Mouse (Mus musculus) embryonic facial prominence, embryonic 15.5 days (tissue): ENCODE measurements around the gene Fam20a. TPM values are rescaled to one million over a fixed set of nuclear protein-coding genes. Genes with fewer than 3 reads are reported as not detected.

Experiments used
- ATAC-seq: fragments of 200-750 bp; cut with Nextera tagmentation; 2 replicates; pipeline ENCODE4 v1.8.0; 2017; ENCODE audit warnings: low read depth, moderate TSS enrichment; ENCODE audit not compliant: insufficient number of reproducible peaks, low FRiP score, low TSS enrichment
- H3K27ac ChIP-seq: fragments of 300-500 bp; sonication (generic); replicated peaks from 2 replicates; pipeline ENCODE4 v1.5.1; 2015; ENCODE audit warnings: mild to moderate bottlenecking, inconsistent platforms
- H3K27me3 ChIP-seq: fragments of 300-500 bp; sonication (generic); 2 replicates; pipeline ENCODE4 v1.6.1; 2015; ENCODE audit warnings: inconsistent platforms
- H3K36me3 ChIP-seq: fragments of 300-500 bp; sonication (generic); 2 replicates; pipeline ENCODE4 v1.6.1; 2015; ENCODE audit warnings: mild to moderate bottlenecking, inconsistent platforms
- H3K4me1 ChIP-seq: fragments of 300-500 bp; sonication (generic); 2 replicates; pipeline ENCODE4 v1.6.1; 2015; ENCODE audit warnings: inconsistent platforms
- H3K4me2 ChIP-seq: fragments of 300-500 bp; sonication (generic); replicated peaks from 2 replicates; pipeline ENCODE4 v1.6.1; 2015; ENCODE audit warnings: mild to moderate bottlenecking, inconsistent platforms
- H3K4me3 ChIP-seq: fragments of 300-500 bp; sonication (generic); replicated peaks from 2 replicates; pipeline ENCODE4 v1.5.1; 2015; ENCODE audit warnings: mild to moderate bottlenecking, inconsistent platforms
- H3K9ac ChIP-seq: fragments of 300-500 bp; sonication (generic); 2 replicates; pipeline ENCODE4 v1.6.1; 2015; ENCODE audit warnings: inconsistent platforms
- H3K9me3 ChIP-seq: fragments of 300-500 bp; sonication (generic); replicated peaks from 2 replicates; pipeline ENCODE4 v1.6.1; 2016; ENCODE audit warnings: inconsistent platforms
- WGBS: fragments of 180-500 bp; shearing (Covaris S2); methylation state at CpG from one replicate; pipeline ENCODE4 v1.1.7; 2015; 5-methylcytosine and 5-hydroxymethylcytosine counted together
- polyA plus RNA-seq: library from polyadenylated mRNA; unstranded; fragments of >200 nt; fragmentation: Nextera tagmentation; extraction: Ambion mirVana; gene quantifications from 2 replicates; pipeline ENCODE4 v1.2.1, GENCODE M21; 2015

The Fam20a gene
- polyA plus RNA-seq, 1 experiment from 2014 or later = 7.6 TPM

- no peak overlapping the region for H3K27ac ChIP-seq
- no peak overlapping the region for H3K4me2 ChIP-seq
- no peak overlapping the region for H3K9ac ChIP-seq
- ATAC-seq = no peak
- no peak overlapping the region for H3K4me3 ChIP-seq
- 78% methylated on average over 7 of the region's 7 CpGs for WGBS
- H3K4me1 ChIP-seq = peaks cover 7% of the 10 kb centered on the region
- H3K27me3 ChIP-seq = no peaks in the 10 kb centered on the region
- H3K36me3 ChIP-seq = no peaks in the 10 kb centered on the region
- no peaks in the 10 kb centered on the region for H3K9me3 ChIP-seq
These were observed 98.8 kb downstream of the Fam20a start for GRCm38 (mm10) chr11:109623238-109623637.

DNA sequence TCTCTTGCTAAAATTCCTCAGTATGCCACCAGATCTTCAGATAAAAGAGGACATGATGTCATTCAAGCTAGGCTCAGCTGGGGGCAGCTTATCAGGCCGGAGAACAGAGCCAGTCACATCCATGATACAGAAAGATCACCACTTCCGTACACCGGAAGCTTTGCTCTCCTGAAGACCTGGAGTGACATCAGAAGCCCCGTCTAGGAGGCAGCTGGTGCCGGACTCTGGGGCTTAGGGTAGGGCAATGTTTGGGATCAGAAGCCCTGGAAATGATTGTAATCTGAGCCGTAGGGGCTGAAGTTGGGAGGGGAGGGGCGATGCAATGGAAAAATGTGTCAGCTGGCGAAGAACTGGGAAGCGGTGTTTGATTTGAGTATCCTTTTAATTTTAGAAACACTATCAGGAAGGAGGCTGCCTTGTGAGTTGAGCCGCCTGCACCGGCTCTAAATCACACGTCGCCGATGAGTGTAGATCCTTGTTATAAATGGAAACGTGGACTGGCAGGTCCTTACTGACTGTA is 99.5 kb downstream of the Fam20a start:
- Histone ChIP-seq H3K4me3 (no peak overlapping the region), H3K4me1 (peaks cover 7% of the 10 kb centered on the region), H3K4me2 (peak overlapping the region; percentile 40), H3K9ac (no peak overlapping the region), H3K9me3 (no peaks in the 10 kb centered on the region), H3K36me3 (no peaks in the 10 kb centered on the region), H3K27me3 (no peaks in the 10 kb centered on the region), H3K27ac (no peak overlapping the region; the same call in 1 of the 2 replicates)
- peak; percentile 57; the same call in 1 of the 2 replicates for ATAC-seq
- 18% methylated on average over 15 of the region's 15 CpGs for WGBS

DNA sequence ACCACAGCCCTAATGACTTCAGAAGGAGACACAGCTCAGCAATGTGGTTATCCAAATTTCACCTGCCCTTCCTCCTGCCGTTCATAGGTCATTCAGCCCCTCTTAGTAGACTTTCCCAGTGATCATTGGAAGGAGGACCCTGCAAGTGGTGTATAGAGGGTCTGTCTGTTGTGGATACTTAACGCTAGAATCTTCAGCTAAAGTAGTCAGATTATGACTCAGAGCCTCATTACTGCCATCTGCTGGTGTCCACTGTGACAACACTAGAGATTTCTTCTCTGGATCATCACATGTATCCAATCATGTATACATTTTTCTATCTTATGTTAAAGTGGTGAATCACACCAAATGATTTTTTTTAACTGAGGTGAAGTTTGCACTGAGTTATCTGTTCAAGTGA is 100.9 kb downstream of the Fam20a start:
- no peak overlapping the region for H3K27ac ChIP-seq
- no peak overlapping the region for H3K4me2 ChIP-seq
- H3K9ac ChIP-seq = no peak overlapping the region
- H3K27me3 ChIP-seq = no peaks in the 10 kb centered on the region
- ATAC-seq = no peak
- H3K4me3 ChIP-seq = no peak overlapping the region
- no peaks in the 10 kb centered on the region for H3K36me3 ChIP-seq
- peaks cover 12% of the 10 kb centered on the region for H3K4me1 ChIP-seq
- no peaks in the 10 kb centered on the region for H3K9me3 ChIP-seq
- 12% methylated on average over 2 of the region's 2 CpGs for WGBS

GRCm38 (mm10) chr11:109620356-109620755 is 101.7 kb downstream of the Fam20a start:
- no peaks in the 10 kb centered on the region for H3K9me3 ChIP-seq
- no peak overlapping the region for H3K27ac ChIP-seq
- H3K27me3 ChIP-seq = no peaks in the 10 kb centered on the region
- whole genome bisulfite sequencing = 66% methylated on average over 6 of the region's 6 CpGs
- H3K9ac ChIP-seq = no peak overlapping the region
- no peak overlapping the region for H3K4me2 ChIP-seq
- H3K4me1 ChIP-seq = peaks cover 12% of the 10 kb centered on the region
- ATAC-seq = no peak
- H3K4me3 ChIP-seq = no peak overlapping the region
- no peaks in the 10 kb centered on the region for H3K36me3 ChIP-seq

Other genes with a start within 250 kb of the Fam20a start
- gene Arsg, start 248.9 kb downstream of the Fam20a start, polyA plus RNA-seq = 4.3 and 4.6 TPM in 2 replicates
- 7.4 and 7.5 TPM in 2 replicates for gene Slc16a6, start 248.7 kb downstream of the Fam20a start, polyA plus RNA-seq
- gene Wipi1, start 110.3 kb downstream of the Fam20a start, polyA plus RNA-seq = 62.5 and 64.5 TPM in 2 replicates
- 330 and 347 TPM in 2 replicates for gene Prkar1a, start 72.9 kb downstream of the Fam20a start, polyA plus RNA-seq
- gene 1700012B07Rik, start 105.8 kb upstream of the Fam20a start, polyA plus RNA-seq = not detected in 2 replicates